Mouse (Mus musculus) MEL (cell line): ENCODE data around the gene Ddhd1. TPM values are rescaled to one million over a fixed set of nuclear protein-coding genes. Genes with fewer than 3 reads are reported as not detected.

Experiments
- DNase-seq: peaks from one replicate; pipeline ENCODE4 v3.0.0; 2011; ENCODE audit warnings: low read depth, low spot score
- H3K27ac ChIP-seq: 2 replicates; pipeline ENCODE4 v1.5.1; 2012; ENCODE audit warnings: low read depth, mild to moderate bottlenecking, control low read depth, low read length, moderate library complexity; ENCODE audit not compliant: control insufficient read depth
- H3K27me3 ChIP-seq, 2 experiments: fragments of 150-350 bp in 1 of 2; sonication (generic) in 1 of 2; 2 replicates each; pipeline ENCODE4 v1.6.1; 2012; ENCODE audit warnings: low read length in 2 of 2, mild to moderate bottlenecking in 2 of 2, improper control_type of control experiment in 1 of 2, moderate library complexity in 1 of 2; ENCODE audit not compliant: insufficient read depth in 2 of 2, control insufficient read depth in 1 of 2
- H3K36me3 ChIP-seq, 2 experiments: 2 replicates each; pipeline ENCODE4 v1.6.1; 2012 to 2014; ENCODE audit warnings: low read length in 2 of 2, improper control_type of control experiment in 1 of 2, inconsistent platforms in 1 of 2, mild to moderate bottlenecking in 1 of 2; ENCODE audit not compliant: insufficient read depth in 2 of 2, control insufficient read depth in 1 of 2
- H3K4me1 ChIP-seq, 2 experiments: fragments of 150-350 bp in 1 of 2; sonication (generic) in 1 of 2; 2 replicates each; pipeline ENCODE4 v1.6.1; 2012; ENCODE audit warnings: low read length in 2 of 2, improper control_type of control experiment in 1 of 2, mild to moderate bottlenecking in 1 of 2; ENCODE audit not compliant: insufficient read depth in 2 of 2, control insufficient read depth in 1 of 2
- H3K4me3 ChIP-seq, 2 experiments: fragments of 150-350 bp in 1 of 2; sonication (generic) in 1 of 2; 2 replicates each; pipeline ENCODE4 v1.5.1; 2012; ENCODE audit warnings: low read depth in 2 of 2, low read length in 2 of 2, mild to moderate bottlenecking in 2 of 2, moderate library complexity in 2 of 2, control low read depth in 1 of 2, improper control_type of control experiment in 1 of 2; ENCODE audit not compliant: control insufficient read depth in 1 of 2, insufficient read depth in 1 of 2
- H3K79me2 ChIP-seq: 2 replicates; pipeline ENCODE4 v1.6.1; 2012; ENCODE audit warnings: mild to moderate bottlenecking, low read length, moderate library complexity; ENCODE audit not compliant: control insufficient read depth, poor library complexity, insufficient read depth
- H3K9ac ChIP-seq: 2 replicates; pipeline ENCODE4 v1.6.1; 2012; ENCODE audit warnings: low read depth, mild to moderate bottlenecking, control low read depth, low read length, moderate library complexity; ENCODE audit not compliant: control insufficient read depth, poor library complexity, severe bottlenecking
- H3K9me3 ChIP-seq: fragments of 150-350 bp; sonication (generic); replicated peaks from 2 replicates; pipeline ENCODE4 v1.6.1; 2012; ENCODE audit warnings: mild to moderate bottlenecking, low read length, improper control_type of control experiment, moderate library complexity; ENCODE audit not compliant: insufficient read depth
- BHLHE40 ChIP-seq: IDR thresholded peaks from 2 replicates; pipeline ENCODE4 v1.6.1; 2012; ENCODE audit warnings: low read depth, mild to moderate bottlenecking, inconsistent platforms, low read length, improper control_type of control experiment, borderline replicate concordance
- CHD2 ChIP-seq: IDR thresholded peaks from 2 replicates; pipeline ENCODE4 v1.6.1; 2011; ENCODE audit warnings: low read length, improper control_type of control experiment
- CTCF ChIP-seq, 3 experiments: IDR thresholded peaks in 2 of 3; conservative IDR thresholded peaks in 1 of 3; 2 replicates each; pipeline ENCODE4 v1.5.1; 2011 to 2012; ENCODE audit warnings: low read length in 3 of 3, low read depth in 2 of 3, mild to moderate bottlenecking in 2 of 3, improper control_type of control experiment in 1 of 3, inconsistent platforms in 1 of 3, mixed read lengths in 1 of 3, moderate library complexity in 1 of 3; ENCODE audit not compliant: control insufficient read depth in 1 of 3, insufficient read depth in 1 of 3, poor library complexity in 1 of 3, severe bottlenecking in 1 of 3
- E2F4 ChIP-seq: IDR thresholded peaks from 2 replicates; pipeline ENCODE4 v1.6.1; 2011; ENCODE audit warnings: low read depth, low read length, improper control_type of control experiment, borderline replicate concordance
- ETS1 ChIP-seq: IDR thresholded peaks from 2 replicates; pipeline ENCODE4 v1.6.1; 2012; ENCODE audit warnings: low read depth, mild to moderate bottlenecking, inconsistent platforms, low read length, improper control_type of control experiment, moderate library complexity
- GABPA ChIP-seq: IDR thresholded peaks from 2 replicates; pipeline ENCODE4 v1.6.1; 2012; ENCODE audit warnings: low read depth, mild to moderate bottlenecking, inconsistent platforms, low read length, improper control_type of control experiment, moderate library complexity
- HCFC1 ChIP-seq: IDR thresholded peaks from 2 replicates; pipeline ENCODE4 v1.6.1; 2012; ENCODE audit warnings: low read depth, mild to moderate bottlenecking, inconsistent platforms, low read length, improper control_type of control experiment, moderate library complexity
- JUND ChIP-seq: IDR thresholded peaks from 2 replicates; pipeline ENCODE4 v1.6.1; 2011; ENCODE audit warnings: low read depth, mild to moderate bottlenecking, improper control_type of control experiment, low read length
- MXI1 ChIP-seq: IDR thresholded peaks from 2 replicates; pipeline ENCODE4 v1.6.1; 2011; ENCODE audit warnings: mild to moderate bottlenecking, low read depth, low read length, improper control_type of control experiment
- MYB ChIP-seq: IDR thresholded peaks from 2 replicates; pipeline ENCODE4 v1.6.1; 2011; ENCODE audit warnings: mild to moderate bottlenecking, low read depth, low read length, improper control_type of control experiment
- MYC ChIP-seq: IDR thresholded peaks from 2 replicates; pipeline ENCODE4 v1.6.1; 2011; ENCODE audit warnings: low read depth, mild to moderate bottlenecking, low read length, improper control_type of control experiment, moderate library complexity
- NELFE ChIP-seq: IDR thresholded peaks from 2 replicates; pipeline ENCODE4 v1.6.1; 2011; ENCODE audit warnings: low read depth, low read length, improper control_type of control experiment
- NRF1 ChIP-seq: IDR thresholded peaks from 2 replicates; pipeline ENCODE4 v1.6.1; 2014; ENCODE audit warnings: low read depth, mild to moderate bottlenecking, inconsistent platforms, low read length, improper control_type of control experiment, moderate library complexity; ENCODE audit not compliant: poor library complexity, insufficient read depth, severe bottlenecking
- POLR2A ChIP-seq, 2 experiments: IDR thresholded peaks; 2 replicates each; pipeline ENCODE4 v1.6.1; 2011 to 2012; ENCODE audit warnings: low read length in 2 of 2, mild to moderate bottlenecking in 2 of 2, control low read depth in 1 of 2, improper control_type of control experiment in 1 of 2, low read depth in 1 of 2, moderate library complexity in 1 of 2; ENCODE audit not compliant: control insufficient read depth in 1 of 2, insufficient read depth in 1 of 2, poor library complexity in 1 of 2
- POLR2AphosphoS5 ChIP-seq: IDR thresholded peaks from 2 replicates; pipeline ENCODE4 v1.6.1; 2012; ENCODE audit warnings: low read depth, borderline replicate concordance, mild to moderate bottlenecking, inconsistent platforms, low read length, moderate library complexity, mixed read lengths
- RAD21 ChIP-seq: IDR thresholded peaks from 2 replicates; pipeline ENCODE4 v1.6.1; 2011; ENCODE audit warnings: mild to moderate bottlenecking, low read depth, low read length, improper control_type of control experiment
- SIN3A ChIP-seq: IDR thresholded peaks from 2 replicates; pipeline ENCODE4 v1.6.1; 2012; ENCODE audit warnings: low read length, improper control_type of control experiment, inconsistent platforms
- SMC3 ChIP-seq: IDR thresholded peaks from 2 replicates; pipeline ENCODE4 v1.6.1; 2011; ENCODE audit warnings: low read depth, low read length, improper control_type of control experiment
- ZC3H11A ChIP-seq: IDR thresholded peaks from 2 replicates; pipeline ENCODE4 v1.6.1; 2012; ENCODE audit warnings: low read depth, mild to moderate bottlenecking, inconsistent platforms, low read length, improper control_type of control experiment
- ZMIZ1 ChIP-seq: IDR thresholded peaks from 2 replicates; pipeline ENCODE4 v1.6.1; 2012; ENCODE audit warnings: low read depth, mild to moderate bottlenecking, inconsistent platforms, low read length, improper control_type of control experiment, moderate library complexity
- ZNF384 ChIP-seq: IDR thresholded peaks from 2 replicates; pipeline ENCODE4 v1.6.1; 2012; ENCODE audit warnings: low read depth, mild to moderate bottlenecking, inconsistent platforms, low read length, improper control_type of control experiment
- polyA plus RNA-seq, 2 experiments: library from polyadenylated mRNA; stranded (reverse) in 1 of 2; unstranded in 1 of 2; fragments of >175 nt in 1 of 2; fragments of >200 nt in 1 of 2; gene quantifications; 2 replicates each; pipeline versions ENCODE4 v1.2.1 to v1.2.4; 2012; ENCODE audit warnings: low replicate concordance in 2 of 2, low read depth in 1 of 2; ENCODE audit not compliant: insufficient read length in 2 of 2, insufficient read depth in 1 of 2, missing spikeins in 1 of 2
- total RNA-seq: library from RNA; depleted of rRNA; stranded (reverse); fragments of 300-350 nt; gene quantifications from 2 replicates; pipeline ENCODE4 v1.2.3, GENCODE M21; 2012

Gene Ddhd1
- total and polyA plus RNA-seq, 3 experiments: 9.0 to 14.3 TPM; not detected in 1

DNA sequence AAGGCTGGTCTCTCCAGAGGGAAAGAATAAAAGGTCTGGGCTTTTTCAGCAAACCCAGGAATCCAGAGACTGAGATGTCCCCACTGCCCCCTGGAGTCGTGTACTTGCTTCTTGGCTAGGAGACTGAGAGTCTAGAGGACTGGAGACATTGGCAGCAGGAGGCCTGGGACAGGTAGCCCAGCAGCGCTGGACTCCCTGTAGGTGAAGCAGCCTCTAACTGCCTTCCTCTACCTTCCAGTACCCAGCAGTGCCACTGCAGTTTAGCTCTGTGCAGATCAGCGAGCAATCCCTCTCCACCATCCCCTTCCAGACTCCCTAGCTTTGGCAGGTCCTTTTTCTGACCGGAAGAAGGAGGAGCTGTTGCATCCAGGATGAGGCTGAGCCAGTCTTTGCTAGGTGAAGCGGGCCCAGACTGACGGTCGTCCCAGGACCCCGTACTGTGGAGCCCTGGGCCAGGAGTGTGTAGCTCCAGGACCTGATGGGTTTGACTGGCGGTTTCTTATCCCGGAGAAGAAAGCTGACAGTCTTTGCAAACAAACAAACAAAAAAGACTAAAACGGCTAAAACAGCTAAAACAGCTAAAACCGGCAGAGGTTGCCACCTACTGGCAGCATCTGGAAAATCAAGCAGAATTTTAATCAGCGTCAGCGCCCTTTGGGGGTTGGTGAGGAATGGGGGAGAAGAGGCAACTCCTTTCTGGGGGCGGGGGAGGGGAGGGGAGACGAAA lies 32.7 kb upstream of the Ddhd1 start:
- peak overlapping the region; percentile 27; the same call in 1 of the 2 replicates for H3K9ac ChIP-seq
- peak; percentile 61 for DNase-seq

GRCm38 (mm10) chr14:45685313-45685712 lies 27.4 kb upstream of the Ddhd1 start:
- H3K4me3 ChIP-seq: no peak overlapping the region
- H3K9me3 ChIP-seq: no peaks in the 10 kb centered on the region
- no peaks in the 10 kb centered on the region for H3K36me3 ChIP-seq
- TF ChIP-seq E2F4: no peak
- TF ChIP-seq CTCF (IDR thresholded peaks at IDR 0.05 in 2 of 3, conservative IDR thresholded peaks at IDR 0.05 in 1 of 3; ENCODE audit: control insufficient read depth in 1 of 3, insufficient read depth in 1 of 3, low read depth in 2 of 3, low read length in 3 of 3, poor library complexity in 1 of 3, severe bottlenecking in 1 of 3): no peak
- TF ChIP-seq HCFC1: no peak
- no peak for TF ChIP-seq NRF1
- TF ChIP-seq NELFE: no peak
- TF ChIP-seq BHLHE40: no peak
- no peak for TF ChIP-seq MXI1
- no peak for TF ChIP-seq POLR2A (IDR thresholded peaks at IDR 0.05; ENCODE audit: control insufficient read depth in 1 of 2, insufficient read depth in 1 of 2, low read depth in 1 of 2, low read length in 2 of 2, poor library complexity in 1 of 2)
- no peak for TF ChIP-seq GABPA
- TF ChIP-seq CHD2: no peak
- TF ChIP-seq POLR2AphosphoS5: no peak
- no peak for TF ChIP-seq ETS1
- no peak for TF ChIP-seq JUND
- no peak for TF ChIP-seq ZMIZ1
- TF ChIP-seq MYC: no peak
- H3K27ac ChIP-seq: no peak overlapping the region
- no peaks in the 10 kb centered on the region for H3K79me2 ChIP-seq
- H3K4me1 ChIP-seq: no peaks in the 10 kb centered on the region
- no peaks in the 10 kb centered on the region; a peak in 1 of 4 replicates for H3K27me3 ChIP-seq
- no peak for DNase-seq
- no peak overlapping the region for H3K9ac ChIP-seq

More for the DNA sequence above, 32.7 kb upstream of the Ddhd1 start:
- H3K4me3 ChIP-seq: peak overlapping the region in 1 of 2 experiments; percentile 37; a peak in 3 of 4 replicates
- H3K36me3 ChIP-seq: no peaks in the 10 kb centered on the region
- no peaks in the 10 kb centered on the region for H3K4me1 ChIP-seq
- H3K9me3 ChIP-seq: no peaks in the 10 kb centered on the region
- H3K27me3 ChIP-seq: no peaks in the 10 kb centered on the region
- no peaks in the 10 kb centered on the region for H3K79me2 ChIP-seq
- no peak overlapping the region for H3K27ac ChIP-seq
- TF ChIP-seq CTCF (IDR thresholded peaks at IDR 0.05 in 2 of 3, conservative IDR thresholded peaks at IDR 0.05 in 1 of 3; ENCODE audit: control insufficient read depth in 1 of 3, insufficient read depth in 1 of 3, low read depth in 2 of 3, low read length in 3 of 3, poor library complexity in 1 of 3, severe bottlenecking in 1 of 3) (peak; percentile 50 to 81 (median 60)), MYC (no peak), SMC3 (peak; percentile 78), ZC3H11A (peak; percentile 71), SIN3A (0 out of 2 replicates have a peak, but pooled peaks have one; percentile 19), ZNF384 (peak; percentile 15; the same call in 1 of the 2 replicates), MYB (no peak), RAD21 (peak; percentile 84)
- TF ChIP-seq, all 39 proteins: peak for 6
